Mouse (Mus musculus): ENCODE measurements around the gene Nhp2. TPM values are rescaled to one million over a fixed set of nuclear protein-coding genes. Genes with fewer than 3 reads are reported as not detected.
A peak's percentile ranks its signal among the peaks of the same experiment; 100 is the strongest.
"Not testable (repeated sequence)": the region's sequence is repeated elsewhere in the genome, so short reads cannot be mapped to it uniquely, and the experiment has no call there.

The Nhp2 gene
- polyA plus RNA-seq, 1 experiment from 2014 or later, result 155 TPM

- Histone ChIP-seq H3K9ac (peak overlapping the region; percentile 60), H3K4me2 (peak overlapping the region; percentile 97), H3K36me3 (no peaks in the 10 kb centered on the region), H3K27ac (peak overlapping the region; percentile 91), H3K4me1 (peaks cover 24% of the 10 kb centered on the region), H3K9me3 (no peaks in the 10 kb centered on the region), H3K4me3 (replicated peaks) (peak overlapping the region; percentile 78), H3K27me3 (replicated peaks) (no peaks in the 10 kb centered on the region)
- under 1% methylated on average over 30 of the region's 30 CpGs for WGBS
- ATAC-seq (ENCODE audit: insufficient read depth, low FRiP score, low read depth), result peak; percentile 19; the same call in 1 of the 2 replicates
Observed at GRCm38 (mm10) chr11:51650261-51650660, 30.7 kb downstream of the Nhp2 start.

- Histone ChIP-seq H3K36me3 (no peaks in the 10 kb centered on the region), H3K4me3 (replicated peaks) (peak within 1 kb of the TSS; percentile 78), H3K27ac (peak within 1 kb of the TSS; percentile 91), H3K4me2 (peak within 1 kb of the TSS; percentile 97), H3K4me1 (peaks cover 24% of the 10 kb centered on the region), H3K27me3 (replicated peaks) (no peaks in the 10 kb centered on the region), H3K9ac (peak within 1 kb of the TSS; percentile 60), H3K9me3 (no peaks in the 10 kb centered on the region)
- 1% methylated on average over 67 of the region's 70 CpGs for WGBS
- peak; percentile 82 for ATAC-seq (ENCODE audit: insufficient read depth, low FRiP score, low read depth)
Observed at GRCm38 (mm10) chr11:51650691-51651515, 31.4 kb downstream of the Nhp2 start, which contains the start of the genes N4bp3 and D930048N14Rik. TSS of gene N4bp3 (minus strand) at chr11:51650842. TSS of gene D930048N14Rik (plus strand) at chr11:51650954.

- Histone ChIP-seq H3K4me1 (peaks cover 15% of the 10 kb centered on the region), H3K9ac (no peak overlapping the region), H3K36me3 (no peaks in the 10 kb centered on the region), H3K4me2 (no peak overlapping the region), H3K9me3 (no peaks in the 10 kb centered on the region), H3K27ac (no peak overlapping the region), H3K4me3 (replicated peaks) (no peak overlapping the region), H3K27me3 (replicated peaks) (no peaks in the 10 kb centered on the region)
- 89% methylated on average over 4 of the region's 4 CpGs for WGBS
- ATAC-seq (ENCODE audit: insufficient read depth, low FRiP score, low read depth), result no peak
Observed at GRCm38 (mm10) chr11:51652889-51653418, 33.4 kb downstream of the Nhp2 start.

- H3K4me1 ChIP-seq, result peaks cover 18% of the 10 kb centered on the region
- no peak overlapping the region for H3K4me2 ChIP-seq
- no peak overlapping the region for H3K9ac ChIP-seq
- H3K4me3 ChIP-seq (replicated peaks), result no peak overlapping the region
- no peak overlapping the region for H3K27ac ChIP-seq
- WGBS, result 82% methylated on average over 6 of the region's 6 CpGs
- no peaks in the 10 kb centered on the region for H3K9me3 ChIP-seq
- H3K36me3 ChIP-seq, result no peaks in the 10 kb centered on the region
- ATAC-seq (ENCODE audit: insufficient read depth, low FRiP score, low read depth), result no peak
- no peaks in the 10 kb centered on the region for H3K27me3 ChIP-seq (replicated peaks)
Observed at GRCm38 (mm10) chr11:51653736-51654135, 34.2 kb downstream of the Nhp2 start.

- H3K4me1 ChIP-seq, result peaks cover 17% of the 10 kb centered on the region
- no peak overlapping the region for H3K4me3 ChIP-seq (replicated peaks)
- H3K36me3 ChIP-seq, result no peaks in the 10 kb centered on the region
- no peak for ATAC-seq (ENCODE audit: insufficient read depth, low FRiP score, low read depth)
- H3K9me3 ChIP-seq, result no peaks in the 10 kb centered on the region
- WGBS, result 91% methylated on average over 3 of the region's 3 CpGs
- no peak overlapping the region for H3K27ac ChIP-seq
- H3K27me3 ChIP-seq (replicated peaks), result no peaks in the 10 kb centered on the region
- H3K4me2 ChIP-seq, result no peak overlapping the region
- no peak overlapping the region for H3K9ac ChIP-seq
Observed at GRCm38 (mm10) chr11:51654891-51655290, 35.4 kb downstream of the Nhp2 start.

- H3K9ac ChIP-seq, result no peak overlapping the region
- ATAC-seq (ENCODE audit: insufficient read depth, low FRiP score, low read depth), result no peak
- H3K36me3 ChIP-seq, result no peaks in the 10 kb centered on the region
- peaks cover 10% of the 10 kb centered on the region for H3K4me1 ChIP-seq
- no peaks in the 10 kb centered on the region for H3K27me3 ChIP-seq (replicated peaks)
- no peak overlapping the region for H3K4me3 ChIP-seq (replicated peaks)
- no peaks in the 10 kb centered on the region for H3K9me3 ChIP-seq
- no peak overlapping the region for H3K4me2 ChIP-seq
- WGBS, result 77% methylated on average over 10 of the region's 10 CpGs
- 0 out of 2 replicates have a peak overlapping the region, but pooled peaks have one; percentile 1 for H3K27ac ChIP-seq
Observed at GRCm38 (mm10) chr11:51656798-51657521, 37.4 kb downstream of the Nhp2 start.

GRCm38 (mm10) chr11:51658291-51658690 lies 38.8 kb downstream of the Nhp2 start:
- Histone ChIP-seq H3K27me3 (replicated peaks) (no peaks in the 10 kb centered on the region), H3K4me3 (replicated peaks) (no peak overlapping the region), H3K4me1 (peaks cover 10% of the 10 kb centered on the region), H3K4me2 (no peak overlapping the region), H3K27ac (peak overlapping the region; percentile 21; the same call in 1 of the 2 replicates), H3K36me3 (no peaks in the 10 kb centered on the region), H3K9ac (no peak overlapping the region), H3K9me3 (no peaks in the 10 kb centered on the region)
- 44% methylated on average over 7 of the region's 7 CpGs for WGBS
- no peak for ATAC-seq (ENCODE audit: insufficient read depth, low FRiP score, low read depth)

GRCm38 (mm10) chr11:51658705-51659104 lies 39.2 kb downstream of the Nhp2 start:
- Histone ChIP-seq H3K36me3 (no peaks in the 10 kb centered on the region), H3K27ac (peak overlapping the region; percentile 21; the same call in 1 of the 2 replicates), H3K4me2 (no peak overlapping the region), H3K4me3 (replicated peaks) (no peak overlapping the region), H3K4me1 (peaks cover 10% of the 10 kb centered on the region), H3K9me3 (no peaks in the 10 kb centered on the region), H3K27me3 (replicated peaks) (no peaks in the 10 kb centered on the region), H3K9ac (no peak overlapping the region)
- 41% methylated on average over 6 of the region's 6 CpGs for WGBS
- ATAC-seq (ENCODE audit: insufficient read depth, low FRiP score, low read depth), result peak; percentile 78; the same call in 1 of the 2 replicates

GRCm38 (mm10) chr11:51661867-51662365 lies 42.4 kb downstream of the Nhp2 start:
- H3K4me1 ChIP-seq, result peaks cover 10% of the 10 kb centered on the region
- no peak overlapping the region for H3K4me2 ChIP-seq
- ATAC-seq (ENCODE audit: insufficient read depth, low FRiP score, low read depth), result no peak
- no peaks in the 10 kb centered on the region for H3K9me3 ChIP-seq
- no peak overlapping the region for H3K9ac ChIP-seq
- no peaks in the 10 kb centered on the region for H3K36me3 ChIP-seq
- no peak overlapping the region for H3K4me3 ChIP-seq (replicated peaks)
- 84% methylated on average over 16 of the region's 16 CpGs for WGBS
- no peaks in the 10 kb centered on the region for H3K27me3 ChIP-seq (replicated peaks)
- no peak overlapping the region for H3K27ac ChIP-seq

GRCm38 (mm10) chr11:51662632-51663031 lies 43.1 kb downstream of the Nhp2 start:
- Histone ChIP-seq H3K9me3 (no peaks in the 10 kb centered on the region), H3K36me3 (no peaks in the 10 kb centered on the region), H3K27ac (no peak overlapping the region), H3K4me3 (replicated peaks) (no peak overlapping the region), H3K4me1 (peaks cover 10% of the 10 kb centered on the region), H3K9ac (no peak overlapping the region), H3K27me3 (replicated peaks) (no peaks in the 10 kb centered on the region), H3K4me2 (no peak overlapping the region)
- 78% methylated on average over 7 of the region's 7 CpGs for whole genome bisulfite sequencing
- no peak for ATAC-seq (ENCODE audit: insufficient read depth, low FRiP score, low read depth)

- 93% methylated on average over 7 of the region's 7 CpGs for WGBS
- not testable (repeated sequence) for H3K9me3 ChIP-seq; H3K27me3 ChIP-seq (replicated peaks); H3K27ac ChIP-seq; H3K9ac ChIP-seq; H3K4me1 ChIP-seq; ATAC-seq (ENCODE audit: insufficient read depth, low FRiP score, low read depth); H3K4me3 ChIP-seq (replicated peaks); H3K4me2 ChIP-seq; H3K36me3 ChIP-seq
Observed at GRCm38 (mm10) chr11:51664747-51665146, 45.2 kb downstream of the Nhp2 start.

Measured in stomach, embryonic 15.5 days (tissue).